Mouse (Mus musculus): Measurements from ENCODE around the gene Anxa11. TPM values are rescaled to one million over a fixed set of nuclear protein-coding genes. Genes with fewer than 3 reads are reported as not detected.

The Anxa11 gene
- polyA plus RNA-seq (2014; fragmentation: Illumina TruSeq; extraction: RNeasy Lipid Tissue Mini Kit (QIAGEN cat#74804); ENCODE audit: insufficient read depth, low read depth, low replicate concordance) = 71.3 TPM

DNA sequence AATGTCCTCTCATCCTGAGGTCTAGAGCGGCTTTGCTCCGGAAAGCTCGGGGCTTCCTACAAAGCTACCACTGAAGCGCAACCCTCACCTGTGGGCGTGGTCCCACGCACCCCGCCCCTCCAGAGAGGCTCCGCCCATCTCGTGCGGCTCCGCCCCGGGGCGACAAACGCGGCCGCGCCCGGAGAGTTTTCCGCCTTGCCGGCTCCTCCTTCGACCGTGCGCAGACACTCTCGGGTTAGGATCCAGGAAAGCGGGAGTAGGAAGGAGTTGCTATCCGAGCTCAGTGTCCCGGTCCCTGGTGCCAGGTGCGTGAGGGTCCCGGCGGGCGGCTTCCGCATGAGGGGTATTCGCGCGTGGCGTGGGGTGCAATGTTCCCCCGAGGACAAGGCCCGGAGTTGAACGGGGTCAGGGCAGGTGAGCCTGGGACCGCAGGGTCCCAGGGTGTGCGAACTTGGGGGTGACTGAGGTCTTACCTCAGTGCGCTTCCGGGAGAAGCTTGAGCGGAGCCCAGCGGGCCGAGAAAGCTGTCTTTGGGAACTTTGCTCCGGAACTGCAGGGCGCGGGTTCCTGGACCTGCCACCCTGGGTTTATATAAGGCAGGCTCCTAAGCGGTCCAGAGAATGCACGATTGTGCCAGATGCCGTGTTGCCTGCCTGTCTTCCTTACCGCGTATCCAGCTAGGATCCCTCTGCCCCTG is at the start of gene Anxa11:
Gene Anxa11, plus strand, starts transcription at position 166 of the 697 bp plus-strand sequence.

DNA sequence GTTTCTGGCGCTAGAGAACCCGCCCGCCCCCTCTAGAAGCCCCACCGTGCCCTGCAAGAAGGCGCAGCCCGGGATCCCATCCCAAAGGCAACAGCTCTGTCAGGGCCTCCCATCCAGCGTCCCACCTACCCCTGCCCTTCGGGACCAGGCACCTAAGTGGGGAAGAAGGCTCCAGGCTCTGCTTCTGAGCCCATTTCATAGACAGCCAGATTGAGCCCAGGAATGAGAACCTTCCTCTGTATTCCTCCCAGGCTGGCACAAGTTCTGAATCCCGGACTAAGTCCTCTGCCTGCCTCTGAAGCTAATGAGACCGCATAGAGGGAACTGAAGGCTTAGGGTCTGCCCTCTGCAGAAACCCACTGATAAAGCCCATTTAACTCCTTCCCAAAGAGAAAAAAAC is 61.0 kb downstream of the Anxa11 start, which contains the start of gene Plac9a:
Gene Plac9a, minus strand, starts transcription at position 101 of the 400 bp plus-strand sequence.

DNA sequence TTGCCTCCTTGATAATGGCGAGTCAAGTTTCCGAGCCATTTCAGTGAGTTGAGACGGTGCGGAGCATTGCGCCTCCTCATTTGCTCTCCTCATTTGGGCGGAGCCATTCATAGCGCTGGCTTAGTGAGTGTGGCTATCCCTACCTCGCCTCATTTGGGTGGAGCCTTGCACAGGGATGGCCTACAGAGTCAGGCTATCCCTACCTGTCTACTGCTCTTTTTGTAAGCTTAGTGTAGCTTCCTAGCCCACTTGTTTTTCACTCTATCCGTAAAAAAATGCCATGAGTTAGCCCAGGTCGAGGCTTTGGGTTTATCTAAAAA is 85.6 kb downstream of the Anxa11 start, which contains the start of gene Tmem254a:
Gene Tmem254a, minus strand, starts transcription at position 111 of the 320 bp plus-strand sequence.

Other genes starting within 250 kb of the Anxa11 start
- 13.9 TPM for gene Ppif, start 148.0 kb upstream of the Anxa11 start, polyA plus RNA-seq (2014; fragmentation: Illumina TruSeq; extraction: RNeasy Lipid Tissue Mini Kit (QIAGEN cat#74804); ENCODE audit: insufficient read depth, low read depth, low replicate concordance)
- gene Zcchc24, start 73.1 kb upstream of the Anxa11 start, polyA plus RNA-seq (2014; fragmentation: Illumina TruSeq; extraction: RNeasy Lipid Tissue Mini Kit (QIAGEN cat#74804); ENCODE audit: insufficient read depth, low read depth, low replicate concordance) = 26.4 TPM
- gene Plac9a, start 60.9 kb downstream of the Anxa11 start, polyA plus RNA-seq (2014; fragmentation: Illumina TruSeq; extraction: RNeasy Lipid Tissue Mini Kit (QIAGEN cat#74804); ENCODE audit: insufficient read depth, low read depth, low replicate concordance) = 81.1 TPM
- 7.5 TPM for gene Tmem254a, start 85.5 kb downstream of the Anxa11 start, polyA plus RNA-seq (2014; fragmentation: Illumina TruSeq; extraction: RNeasy Lipid Tissue Mini Kit (QIAGEN cat#74804); ENCODE audit: insufficient read depth, low read depth, low replicate concordance)
- gene Cphx1, start 96.1 kb downstream of the Anxa11 start, polyA plus RNA-seq (2014; fragmentation: Illumina TruSeq; extraction: RNeasy Lipid Tissue Mini Kit (QIAGEN cat#74804); ENCODE audit: insufficient read depth, low read depth, low replicate concordance) = not detected
- not detected for gene Duxbl1, start 136.4 kb downstream of the Anxa11 start, polyA plus RNA-seq (2014; fragmentation: Illumina TruSeq; extraction: RNeasy Lipid Tissue Mini Kit (QIAGEN cat#74804); ENCODE audit: insufficient read depth, low read depth, low replicate concordance)
- 456 TPM for gene Gm9780, start 200.6 kb downstream of the Anxa11 start, polyA plus RNA-seq (2014; fragmentation: Illumina TruSeq; extraction: RNeasy Lipid Tissue Mini Kit (QIAGEN cat#74804); ENCODE audit: insufficient read depth, low read depth, low replicate concordance)
- 45.6 TPM for gene Tmem254c, start 225.2 kb downstream of the Anxa11 start, polyA plus RNA-seq (2014; fragmentation: Illumina TruSeq; extraction: RNeasy Lipid Tissue Mini Kit (QIAGEN cat#74804); ENCODE audit: insufficient read depth, low read depth, low replicate concordance)
- not detected for gene Cphx2, start 239.4 kb downstream of the Anxa11 start, polyA plus RNA-seq (2014; fragmentation: Illumina TruSeq; extraction: RNeasy Lipid Tissue Mini Kit (QIAGEN cat#74804); ENCODE audit: insufficient read depth, low read depth, low replicate concordance)
- not detected for gene Cphx3, start 240.1 kb downstream of the Anxa11 start, polyA plus RNA-seq (2014; fragmentation: Illumina TruSeq; extraction: RNeasy Lipid Tissue Mini Kit (QIAGEN cat#74804); ENCODE audit: insufficient read depth, low read depth, low replicate concordance)